Mouse (Mus musculus): ENCODE measurements around the gene Gdap2. TPM values are rescaled to one million over a fixed set of nuclear protein-coding genes. Genes with fewer than 3 reads are reported as not detected.

Gdap2 gene
- polyA plus RNA-seq, 1 experiment from 2014 or later: 49.1 TPM

GRCm38 (mm10) chr3:100189861-100190260, 27.7 kb downstream of the Gdap2 start:
- peak; percentile 53 for ATAC-seq (replicated peaks)
- Histone ChIP-seq H3K4me3 (no peak overlapping the region), H3K36me3 (peaks cover 50% of the 10 kb centered on the region), H3K9ac (replicated peaks) (no peak overlapping the region), H3K9me3 (no peaks in the 10 kb centered on the region), H3K4me2 (replicated peaks) (no peak overlapping the region), H3K4me1 (no peaks in the 10 kb centered on the region), H3K27ac (replicated peaks) (no peak overlapping the region), H3K27me3 (no peaks in the 10 kb centered on the region)
- 70% methylated on average over 11 of the region's 11 CpGs for WGBS

GRCm38 (mm10) chr3:100194210-100194609, 32.0 kb downstream of the Gdap2 start:
- Histone ChIP-seq H3K4me1 (no peaks in the 10 kb centered on the region), H3K4me3 (no peak overlapping the region), H3K36me3 (peaks cover 54% of the 10 kb centered on the region), H3K4me2 (replicated peaks) (no peak overlapping the region), H3K27ac (replicated peaks) (no peak overlapping the region), H3K27me3 (no peaks in the 10 kb centered on the region), H3K9ac (replicated peaks) (no peak overlapping the region), H3K9me3 (no peaks in the 10 kb centered on the region)
- WGBS: 74% methylated on average over 5 of the region's 5 CpGs
- ATAC-seq (replicated peaks): no peak

- Histone ChIP-seq H3K4me1 (no peaks in the 10 kb centered on the region), H3K4me3 (no peak overlapping the region), H3K9me3 (no peaks in the 10 kb centered on the region), H3K36me3 (peaks cover 71% of the 10 kb centered on the region), H3K4me2 (replicated peaks) (no peak overlapping the region), H3K9ac (replicated peaks) (no peak overlapping the region), H3K27me3 (no peaks in the 10 kb centered on the region), H3K27ac (replicated peaks) (no peak overlapping the region)
- WGBS: 93% methylated on average over 7 of the region's 7 CpGs
- ATAC-seq (replicated peaks): no peak
Measured at GRCm38 (mm10) chr3:100201554-100201953, 39.4 kb downstream of the Gdap2 start.

GRCm38 (mm10) chr3:100206973-100207372, 44.8 kb downstream of the Gdap2 start:
- 67% methylated on average over 1 of the region's 1 CpGs for WGBS
- ATAC-seq (replicated peaks): no peak
- H3K27me3 ChIP-seq: no peaks in the 10 kb centered on the region
- peaks cover 42% of the 10 kb centered on the region for H3K36me3 ChIP-seq
- H3K4me3 ChIP-seq: no peak overlapping the region
- no peak overlapping the region for H3K4me2 ChIP-seq (replicated peaks)
- no peaks in the 10 kb centered on the region for H3K9me3 ChIP-seq
- H3K9ac ChIP-seq (replicated peaks): no peak overlapping the region
- no peak overlapping the region for H3K27ac ChIP-seq (replicated peaks)
- no peaks in the 10 kb centered on the region for H3K4me1 ChIP-seq

- WGBS: 94% methylated on average over 5 of the region's 5 CpGs
Measured at GRCm38 (mm10) chr3:100215469-100215868, 53.3 kb downstream of the Gdap2 start.

GRCm38 (mm10) chr3:100225326-100225959, 63.3 kb downstream of the Gdap2 start:
- no peaks in the 10 kb centered on the region for H3K9me3 ChIP-seq
- H3K4me1 ChIP-seq: no peaks in the 10 kb centered on the region
- ATAC-seq (replicated peaks): no peak
- 88% methylated on average over 12 of the region's 12 CpGs for WGBS
- H3K36me3 ChIP-seq: no peaks in the 10 kb centered on the region
- no peak overlapping the region for H3K4me2 ChIP-seq (replicated peaks)
- H3K4me3 ChIP-seq: no peak overlapping the region
- H3K27ac ChIP-seq (replicated peaks): no peak overlapping the region
- no peaks in the 10 kb centered on the region for H3K27me3 ChIP-seq
- no peak overlapping the region for H3K9ac ChIP-seq (replicated peaks)

More at GRCm38 (mm10) chr3:100215469-100215868, 53.3 kb downstream of the Gdap2 start:
- Histone ChIP-seq H3K4me2 (replicated peaks) (no peak overlapping the region), H3K27me3 (no peaks in the 10 kb centered on the region), H3K36me3 (no peaks in the 10 kb centered on the region), H3K9me3 (no peaks in the 10 kb centered on the region), H3K27ac (replicated peaks) (no peak overlapping the region), H3K9ac (replicated peaks) (no peak overlapping the region), H3K4me1 (no peaks in the 10 kb centered on the region), H3K4me3 (no peak overlapping the region)
- no peak for ATAC-seq (replicated peaks)

GRCm38 (mm10) chr3:100227509-100227908, 65.3 kb downstream of the Gdap2 start:
- Histone ChIP-seq H3K27ac (replicated peaks) (no peak overlapping the region), H3K9me3 (no peaks in the 10 kb centered on the region), H3K9ac (replicated peaks) (no peak overlapping the region), H3K4me2 (replicated peaks) (no peak overlapping the region), H3K4me1 (no peaks in the 10 kb centered on the region), H3K4me3 (no peak overlapping the region), H3K27me3 (no peaks in the 10 kb centered on the region), H3K36me3 (no peaks in the 10 kb centered on the region)
- 82% methylated on average over 1 of the region's 1 CpGs for WGBS
- ATAC-seq (replicated peaks): no peak

GRCm38 (mm10) chr3:100228981-100229380, 66.8 kb downstream of the Gdap2 start:
- no peak overlapping the region for H3K9ac ChIP-seq (replicated peaks)
- H3K27me3 ChIP-seq: no peaks in the 10 kb centered on the region
- no peak for ATAC-seq (replicated peaks)
- no peaks in the 10 kb centered on the region for H3K9me3 ChIP-seq
- H3K4me2 ChIP-seq (replicated peaks): no peak overlapping the region
- no peak overlapping the region for H3K4me3 ChIP-seq
- 86% methylated on average over 3 of the region's 3 CpGs for WGBS
- H3K27ac ChIP-seq (replicated peaks): no peak overlapping the region
- H3K4me1 ChIP-seq: no peaks in the 10 kb centered on the region
- H3K36me3 ChIP-seq: no peaks in the 10 kb centered on the region

GRCm38 (mm10) chr3:100236725-100237436, 74.7 kb downstream of the Gdap2 start:
- Histone ChIP-seq H3K4me1 (no peaks in the 10 kb centered on the region), H3K27me3 (no peaks in the 10 kb centered on the region), H3K27ac (replicated peaks) (no peak overlapping the region), H3K4me2 (replicated peaks) (no peak overlapping the region), H3K4me3 (no peak overlapping the region), H3K9ac (replicated peaks) (no peak overlapping the region), H3K9me3 (no peaks in the 10 kb centered on the region), H3K36me3 (no peaks in the 10 kb centered on the region)
- ATAC-seq (replicated peaks): no peak

GRCm38 (mm10) chr3:100242230-100242629, 80.0 kb downstream of the Gdap2 start:
- no peak overlapping the region for H3K4me2 ChIP-seq (replicated peaks)
- WGBS: 91% methylated on average over 4 of the region's 4 CpGs

GRCm38 (mm10) chr3:100246286-100246825, 84.2 kb downstream of the Gdap2 start:
- Histone ChIP-seq H3K9me3 (no peaks in the 10 kb centered on the region), H3K4me1 (no peaks in the 10 kb centered on the region), H3K27me3 (no peaks in the 10 kb centered on the region), H3K27ac (replicated peaks) (no peak overlapping the region), H3K4me2 (replicated peaks) (no peak overlapping the region), H3K4me3 (no peak overlapping the region), H3K9ac (replicated peaks) (no peak overlapping the region), H3K36me3 (no peaks in the 10 kb centered on the region)
- no peak for ATAC-seq (replicated peaks)
- WGBS: 67% methylated on average over 4 of the region's 4 CpGs

More at GRCm38 (mm10) chr3:100242230-100242629, 80.0 kb downstream of the Gdap2 start:
- no peak overlapping the region for H3K4me3 ChIP-seq
- no peaks in the 10 kb centered on the region for H3K36me3 ChIP-seq
- H3K9ac ChIP-seq (replicated peaks): no peak overlapping the region
- ATAC-seq (replicated peaks): no peak
- H3K4me1 ChIP-seq: no peaks in the 10 kb centered on the region
- no peak overlapping the region for H3K27ac ChIP-seq (replicated peaks)
- no peaks in the 10 kb centered on the region for H3K27me3 ChIP-seq
- no peaks in the 10 kb centered on the region for H3K9me3 ChIP-seq

Measured in forebrain, embryonic 15.5 days (tissue).